Mouse (Mus musculus) gastrocnemius, adult 2 months (tissue): ENCODE results near the gene Fam185a. TPM values are rescaled to one million over a fixed set of nuclear protein-coding genes. Genes with fewer than 3 reads are reported as not detected.
A peak's percentile ranks its signal among the peaks of the same experiment; 100 is the strongest.

ENCODE experiments used
- DNase-seq: peaks from one replicate; pipeline ENCODE4 v3.0.0; 2022
- H3K27ac ChIP-seq: fragments of 200-600 bp; 2 replicates; pipeline ENCODE4 v1.8.1; 2022; ENCODE audit warnings: mild to moderate bottlenecking
- H3K4me3 ChIP-seq: fragments of 200-600 bp; 2 replicates; pipeline ENCODE4 v1.8.1; 2022; ENCODE audit warnings: mild to moderate bottlenecking, moderate library complexity
- CTCF ChIP-seq: fragments of 200-600 bp; IDR thresholded peaks from 2 replicates; pipeline ENCODE4 v1.8.1; 2022; ENCODE audit warnings: antibody characterized with exemption, mild to moderate bottlenecking, moderate library complexity
- intact Hi-C: fragments of 180-260 bp; cut with DNase I; formaldehyde crosslinking; loops from one replicate; pipeline ENCODE4 v1.15.1; 2025
- long read RNA-seq, 2 experiments: library from polyadenylated mRNA; stranded (forward); transcript quantifications; one replicate each; pipeline ENCODE4 v2.0.0; 2021
- total RNA-seq, 2 experiments: library from RNA; stranded (reverse); gene quantifications; 2 replicates each; pipeline ENCODE4 v1.2.3; 2021

Fam185a gene
- 10 to 100 TPM in 1 of 2 experiments, 1 to 10 TPM in 1; 9.4 to 11.0 TPM for total RNA-seq
- long read RNA-seq, experiment 1, transcript Fam185a-201 (8 exons, 3,027 nt) = major isoform, 19 of 22 reads
- long read RNA-seq, experiment 1, partial matches to known transcripts = 2 of 22 reads
- long read RNA-seq, experiment 1, other reads (novel, unspliced or antisense) = 1 of 22 reads
- long read RNA-seq, experiment 2, transcript Fam185a-201 (8 exons, 3,027 nt) = major isoform, 20 of 23 reads
- long read RNA-seq, experiment 2, partial matches to known transcripts = 0 of 23 reads
- long read RNA-seq, experiment 2, other reads (novel, unspliced or antisense) = 3 of 23 reads

GRCm38 (mm10) chr5:21424614-21425602, at the start of gene Fam185a, which contains the start of gene Ccdc146:
TSS of gene Fam185a (plus strand) at chr5:21424958.
TSS of gene Ccdc146 (minus strand) at chr5:21424677.
- intact Hi-C loops = no loop called here

GRCm38 (mm10) chr5:21376935-21377334, 47.8 kb upstream of the Fam185a start:
- no peak overlapping the region for H3K27ac ChIP-seq
- intact Hi-C loops = no loop called here
- DNase-seq = no peak
- no peak for TF ChIP-seq CTCF
- H3K4me3 ChIP-seq = no peak overlapping the region

More at GRCm38 (mm10) chr5:21424614-21425602, at the start of gene Fam185a, which contains the start of gene Ccdc146:
- peak; percentile 93 for DNase-seq
- Histone ChIP-seq H3K27ac (peak within 1 kb of the TSS; percentile 89), H3K4me3 (peak within 1 kb of the TSS; percentile 97)
- peak; percentile 30 for TF ChIP-seq CTCF

GRCm38 (mm10) chr5:21378397-21378796, 46.4 kb upstream of the Fam185a start:
- TF ChIP-seq CTCF = no peak
- Histone ChIP-seq H3K4me3 (no peak overlapping the region), H3K27ac (no peak overlapping the region)
- intact Hi-C loops = no loop called here
- DNase-seq = no peak

- no peak for TF ChIP-seq CTCF
- peak overlapping the region; percentile 48; the same call in 1 of the 2 replicates for H3K27ac ChIP-seq
- H3K4me3 ChIP-seq = no peak overlapping the region
- DNase-seq = no peak
- intact Hi-C loops = no loop called here
These were observed 42.8 kb upstream of the Fam185a start for GRCm38 (mm10) chr5:21381986-21382385.

GRCm38 (mm10) chr5:21382678-21383077, 42.1 kb upstream of the Fam185a start:
- no peak for TF ChIP-seq CTCF
- Histone ChIP-seq H3K4me3 (no peak overlapping the region), H3K27ac (peak overlapping the region; percentile 63)
- DNase-seq = peak; percentile 17
- intact Hi-C loops = no loop called here

GRCm38 (mm10) chr5:21383392-21384251, 41.1 kb upstream of the Fam185a start:
- Histone ChIP-seq H3K27ac (peak overlapping the region; percentile 63), H3K4me3 (no peak overlapping the region)
- DNase-seq = peak; percentile 30
- TF ChIP-seq CTCF = no peak
- intact Hi-C loops = no loop called here

GRCm38 (mm10) chr5:21384252-21384960, 40.4 kb upstream of the Fam185a start:
- intact Hi-C loops = no loop called here
- no peak overlapping the region for H3K27ac ChIP-seq
- TF ChIP-seq CTCF = no peak
- H3K4me3 ChIP-seq = no peak overlapping the region
- DNase-seq = no peak

- intact Hi-C loops = loop anchor here (5.0 kb wide), 1 partner anchor 58 kb away; no protein-coding TSS in a partner anchor
- Histone ChIP-seq H3K27ac (no peak overlapping the region), H3K4me3 (no peak overlapping the region)
- DNase-seq = no peak
- no peak for TF ChIP-seq CTCF
These were observed 39.8 kb upstream of the Fam185a start for GRCm38 (mm10) chr5:21384976-21385375.

GRCm38 (mm10) chr5:21386432-21386831, 38.3 kb upstream of the Fam185a start:
- DNase-seq = no peak
- intact Hi-C loops = loop anchor here (5.0 kb wide), 1 partner anchor 59 kb away; no protein-coding TSS in a partner anchor
- TF ChIP-seq CTCF = no peak
- no peak overlapping the region for H3K4me3 ChIP-seq
- H3K27ac ChIP-seq = no peak overlapping the region

- intact Hi-C loops = loop anchor here (5.0 kb wide), 1 partner anchor 60 kb away; no protein-coding TSS in a partner anchor
- no peak overlapping the region for H3K4me3 ChIP-seq
- TF ChIP-seq CTCF = no peak
- DNase-seq = no peak
- H3K27ac ChIP-seq = no peak overlapping the region
These were observed 37.4 kb upstream of the Fam185a start for GRCm38 (mm10) chr5:21387340-21387739.

- no peak for DNase-seq
- intact Hi-C loops = loop anchor here (5.0 kb wide), 1 partner anchor 62 kb away; no protein-coding TSS in a partner anchor
- TF ChIP-seq CTCF = no peak
- Histone ChIP-seq H3K4me3 (no peak overlapping the region), H3K27ac (no peak overlapping the region)
These were observed 35.9 kb upstream of the Fam185a start for GRCm38 (mm10) chr5:21388855-21389254.
